Mouse (Mus musculus): ENCODE data around the gene Eif4b. TPM values are rescaled to one million over a fixed set of nuclear protein-coding genes. Genes with fewer than 3 reads are reported as not detected.

Gene Eif4b
- polyA plus RNA-seq, 1 experiment from 2014 or later, result 111 TPM

- Histone ChIP-seq H3K4me1 (peaks cover 8% of the 10 kb centered on the region; the same call in 1 of the 2 replicates), H3K4me3 (no peak overlapping the region)
These were observed 23.7 kb upstream of the Eif4b start for GRCm38 (mm10) chr15:102049871-102050270.

GRCm38 (mm10) chr15:102051920-102052683 lies 21.5 kb upstream of the Eif4b start:
- Histone ChIP-seq H3K9ac (peak overlapping the region; percentile 15; the same call in 1 of the 2 replicates), H3K27me3 (no peaks in the 10 kb centered on the region), H3K9me3 (no peaks in the 10 kb centered on the region), H3K27ac (0 out of 2 replicates have a peak overlapping the region, but pooled peaks have one; percentile 5), H3K4me3 (peak overlapping the region; percentile 46), H3K36me3 (no peaks in the 10 kb centered on the region), H3K4me2 (peak overlapping the region; percentile 84), H3K4me1 (peaks cover 8% of the 10 kb centered on the region; the same call in 1 of the 2 replicates)
- ATAC-seq (ENCODE audit: insufficient number of reproducible peaks, low FRiP score, low TSS enrichment, low read depth), result peak; percentile 58; the same call in 1 of the 2 replicates
- WGBS, result 1% methylated on average over 31 of the region's 33 CpGs

More at GRCm38 (mm10) chr15:102049871-102050270, 23.7 kb upstream of the Eif4b start:
- H3K9ac ChIP-seq, result no peak overlapping the region
- H3K27me3 ChIP-seq, result no peaks in the 10 kb centered on the region
- H3K9me3 ChIP-seq, result no peaks in the 10 kb centered on the region
- no peak for ATAC-seq (ENCODE audit: insufficient number of reproducible peaks, low FRiP score, low TSS enrichment, low read depth)
- no peak overlapping the region for H3K4me2 ChIP-seq
- no peak overlapping the region for H3K27ac ChIP-seq
- no peaks in the 10 kb centered on the region for H3K36me3 ChIP-seq

GRCm38 (mm10) chr15:102056495-102057174 lies 16.9 kb upstream of the Eif4b start:
- H3K36me3 ChIP-seq, result no peaks in the 10 kb centered on the region
- H3K27ac ChIP-seq, result no peak overlapping the region
- H3K4me1 ChIP-seq, result peaks cover 7% of the 10 kb centered on the region; the same call in 1 of the 2 replicates
- no peak overlapping the region for H3K4me3 ChIP-seq
- H3K27me3 ChIP-seq, result no peaks in the 10 kb centered on the region
- WGBS, result 89% methylated on average over 15 of the region's 15 CpGs
- no peak overlapping the region for H3K4me2 ChIP-seq
- ATAC-seq (ENCODE audit: insufficient number of reproducible peaks, low FRiP score, low TSS enrichment, low read depth), result no peak
- no peaks in the 10 kb centered on the region for H3K9me3 ChIP-seq
- no peak overlapping the region for H3K9ac ChIP-seq

GRCm38 (mm10) chr15:102065661-102066325 lies 7.8 kb upstream of the Eif4b start:
- Histone ChIP-seq H3K9ac (0 out of 2 replicates have a peak overlapping the region, but pooled peaks have one; percentile 14), H3K36me3 (no peaks in the 10 kb centered on the region), H3K9me3 (no peaks in the 10 kb centered on the region), H3K4me3 (no peak overlapping the region), H3K27ac (no peak overlapping the region), H3K4me2 (no peak overlapping the region), H3K4me1 (no peaks in the 10 kb centered on the region; the same call in 1 of the 2 replicates), H3K27me3 (peaks cover 25% of the 10 kb centered on the region)
- WGBS, result 5% methylated on average over 20 of the region's 20 CpGs
- peak; percentile 49; the same call in 1 of the 2 replicates for ATAC-seq (ENCODE audit: insufficient number of reproducible peaks, low FRiP score, low TSS enrichment, low read depth)

- ATAC-seq (ENCODE audit: insufficient number of reproducible peaks, low FRiP score, low TSS enrichment, low read depth), result no peak
- no peaks in the 10 kb centered on the region for H3K9me3 ChIP-seq
- H3K27ac ChIP-seq, result no peak overlapping the region
- no peak overlapping the region for H3K4me3 ChIP-seq
- WGBS, result 70% methylated on average over 13 of the region's 13 CpGs
- no peak overlapping the region for H3K9ac ChIP-seq
- H3K4me2 ChIP-seq, result no peak overlapping the region
- peaks cover 25% of the 10 kb centered on the region for H3K27me3 ChIP-seq
- H3K4me1 ChIP-seq, result peaks cover 17% of the 10 kb centered on the region
- H3K36me3 ChIP-seq, result no peaks in the 10 kb centered on the region
These were observed 2.8 kb upstream of the Eif4b start for GRCm38 (mm10) chr15:102070476-102071467.

- peak; percentile 16; the same call in 1 of the 2 replicates for ATAC-seq (ENCODE audit: insufficient number of reproducible peaks, low FRiP score, low TSS enrichment, low read depth)
- Histone ChIP-seq H3K4me2 (peak overlapping the region; percentile 42), H3K9me3 (no peaks in the 10 kb centered on the region), H3K4me1 (peaks cover 20% of the 10 kb centered on the region), H3K27me3 (0 out of 2 replicates have a peak, but pooled peaks cover 4% of the 10 kb centered on the region), H3K4me3 (peak overlapping the region; percentile 98), H3K27ac (peak overlapping the region; percentile 97), H3K9ac (no peak overlapping the region), H3K36me3 (no peaks in the 10 kb centered on the region)
- 14% methylated on average over 6 of the region's 6 CpGs for WGBS
These were observed 512 bp upstream of the Eif4b start for GRCm38 (mm10) chr15:102072963-102073558.

GRCm38 (mm10) chr15:102074070-102074731 lies 628 bp downstream of the Eif4b start:
- H3K27me3 ChIP-seq, result 0 out of 2 replicates have a peak, but pooled peaks cover 2% of the 10 kb centered on the region
- H3K4me1 ChIP-seq, result peaks cover 21% of the 10 kb centered on the region
- 0 out of 2 replicates have a peak, but pooled peaks cover 5% of the 10 kb centered on the region for H3K36me3 ChIP-seq
- H3K27ac ChIP-seq, result peak overlapping the region; percentile 97
- H3K9me3 ChIP-seq, result no peaks in the 10 kb centered on the region
- peak; percentile 49 for ATAC-seq (ENCODE audit: insufficient number of reproducible peaks, low FRiP score, low TSS enrichment, low read depth)
- peak overlapping the region; percentile 96 for H3K9ac ChIP-seq
- under 1% methylated on average over 49 of the region's 57 CpGs for WGBS
- peak overlapping the region; percentile 81 for H3K4me2 ChIP-seq
- H3K4me3 ChIP-seq, result peak overlapping the region; percentile 98

GRCm38 (mm10) chr15:102074876-102075585 lies 1.5 kb downstream of the Eif4b start:
- Histone ChIP-seq H3K9ac (peak overlapping the region; percentile 96), H3K4me3 (peak overlapping the region; percentile 98), H3K27me3 (no peaks in the 10 kb centered on the region), H3K4me2 (peak overlapping the region; percentile 81), H3K4me1 (peaks cover 22% of the 10 kb centered on the region), H3K36me3 (0 out of 2 replicates have a peak, but pooled peaks cover 5% of the 10 kb centered on the region), H3K9me3 (no peaks in the 10 kb centered on the region), H3K27ac (peak overlapping the region; percentile 97)
- ATAC-seq (ENCODE audit: insufficient number of reproducible peaks, low FRiP score, low TSS enrichment, low read depth), result no peak
- WGBS, result 8% methylated on average over 11 of the region's 11 CpGs

- WGBS, result 89% methylated on average over 2 of the region's 2 CpGs
- peaks cover 14% of the 10 kb centered on the region for H3K36me3 ChIP-seq
- H3K9ac ChIP-seq, result no peak overlapping the region
- H3K4me3 ChIP-seq, result no peak overlapping the region
- no peak for ATAC-seq (ENCODE audit: insufficient number of reproducible peaks, low FRiP score, low TSS enrichment, low read depth)
- peaks cover 24% of the 10 kb centered on the region for H3K4me1 ChIP-seq
- H3K9me3 ChIP-seq, result no peaks in the 10 kb centered on the region
- no peak overlapping the region for H3K27ac ChIP-seq
- no peak overlapping the region for H3K4me2 ChIP-seq
- H3K27me3 ChIP-seq, result no peaks in the 10 kb centered on the region
These were observed 3.6 kb downstream of the Eif4b start for GRCm38 (mm10) chr15:102077111-102077677.

All from limb, embryonic 15.5 days (tissue).